Mouse (Mus musculus) spleen, adult 12 weeks (tissue): ENCODE measurements around the gene BC017158.
"Not testable (repeated sequence)": the region's sequence is repeated elsewhere in the genome, so short reads cannot be mapped to it uniquely, and the experiment has no call there.

ENCODE experiments used
- DNase-seq: peaks from one replicate; pipeline ENCODE4 v3.0.0; 2022; ENCODE audit warnings: low spot score

The BC017158 gene

GRCm38 (mm10) chr7:128297617-128298480, at the start of gene BC017158:
TSS of gene BC017158 (minus strand) at chr7:128298170.
- peak; percentile 68 for DNase-seq

DNA sequence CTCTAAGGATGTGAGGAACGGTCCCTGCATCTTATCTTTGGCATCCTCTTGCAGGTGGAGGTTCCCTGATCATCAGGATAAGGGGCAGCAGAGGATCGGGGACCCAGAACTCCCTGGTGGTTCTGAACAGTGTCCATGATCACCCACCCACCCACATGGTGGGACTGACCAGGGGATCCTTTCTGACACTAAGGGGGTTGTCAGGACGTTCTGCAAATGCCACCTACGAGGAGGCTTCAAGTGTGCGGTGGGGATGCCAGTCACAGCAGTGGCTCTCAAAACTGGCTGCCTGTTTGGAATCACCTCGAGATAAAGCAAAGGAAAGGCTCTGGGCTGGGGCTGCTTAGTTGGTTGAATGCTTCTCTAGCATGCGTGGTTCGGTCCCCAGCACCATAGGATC, 49.0 kb upstream of the BC017158 start:
- DNase-seq = no peak

DNA sequence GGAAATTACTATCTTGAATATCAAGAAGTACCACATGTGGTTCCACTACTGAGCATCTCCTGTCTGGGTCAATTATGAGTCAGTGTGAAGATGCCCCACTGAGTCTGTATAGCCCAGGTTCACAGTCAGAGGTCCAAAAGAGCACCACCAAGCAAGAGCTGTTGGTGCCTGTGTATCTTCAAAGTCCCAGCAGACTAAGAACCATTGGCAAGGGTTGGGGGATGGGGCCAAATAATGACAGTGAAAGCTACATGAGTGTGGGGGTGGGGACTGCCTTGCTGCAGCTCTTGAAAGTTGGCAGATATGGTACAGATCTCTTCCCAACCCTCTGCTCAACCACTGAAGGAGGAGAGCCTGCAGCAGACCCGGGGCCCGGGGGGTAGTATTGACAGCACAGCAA, 48.6 kb upstream of the BC017158 start:
- DNase-seq = no peak

DNA sequence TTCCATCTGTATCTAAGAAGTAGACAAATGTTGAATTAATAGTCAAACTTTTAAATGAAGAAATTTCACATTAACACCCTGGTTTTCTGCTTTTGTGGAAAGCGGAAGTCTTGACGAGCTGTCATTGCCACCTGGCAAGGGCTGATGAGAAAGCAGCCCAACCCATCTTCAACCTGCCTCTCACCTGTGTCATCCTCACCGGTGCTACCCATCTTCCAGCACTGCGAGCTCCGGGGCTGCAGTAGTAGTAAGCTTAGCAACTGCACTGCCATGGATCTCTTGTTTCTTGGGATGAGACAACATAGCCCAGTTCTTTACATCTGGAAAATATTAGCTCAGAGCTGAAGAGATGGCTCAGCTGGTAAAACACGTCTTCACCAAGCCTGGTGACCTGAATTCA, 47.7 kb upstream of the BC017158 start:
- no peak for DNase-seq

DNA sequence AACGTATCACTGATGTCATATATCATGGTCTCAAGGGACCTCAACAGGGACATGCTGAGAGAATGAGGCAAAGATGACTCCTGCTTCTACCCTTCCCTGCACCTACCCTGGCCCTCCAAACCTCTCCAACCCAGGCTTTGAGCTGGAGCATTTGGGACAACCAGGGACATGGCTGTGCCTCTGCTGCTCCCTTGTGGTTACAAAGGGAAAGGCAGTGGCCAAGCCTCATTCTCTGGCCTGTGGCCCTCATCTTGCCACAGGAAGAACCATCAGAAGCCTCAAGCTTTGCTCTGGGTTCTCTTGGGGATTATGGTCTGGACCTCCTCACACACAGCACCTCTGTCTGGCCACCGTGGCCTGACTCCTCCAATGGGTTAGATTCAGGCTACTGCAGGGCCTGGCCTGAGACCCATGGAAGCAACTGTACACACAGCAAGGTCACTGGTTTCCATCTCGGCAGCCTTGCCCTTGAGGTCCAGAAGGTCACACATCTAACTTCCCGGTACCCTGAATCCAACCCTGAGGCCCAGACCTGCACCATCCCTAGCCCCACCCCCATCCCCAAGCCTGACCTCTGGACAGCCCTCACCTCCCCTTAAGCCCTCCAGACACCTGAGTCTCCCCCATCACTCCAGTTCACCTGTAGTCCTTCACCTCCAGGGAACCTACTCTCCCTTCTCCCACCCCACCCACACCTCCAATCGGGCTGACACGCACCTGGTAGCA, 47.1 kb upstream of the BC017158 start:
- DNase-seq = peak; percentile 32

GRCm38 (mm10) chr7:128344488-128344887, 46.5 kb upstream of the BC017158 start:
- DNase-seq = no peak

DNA sequence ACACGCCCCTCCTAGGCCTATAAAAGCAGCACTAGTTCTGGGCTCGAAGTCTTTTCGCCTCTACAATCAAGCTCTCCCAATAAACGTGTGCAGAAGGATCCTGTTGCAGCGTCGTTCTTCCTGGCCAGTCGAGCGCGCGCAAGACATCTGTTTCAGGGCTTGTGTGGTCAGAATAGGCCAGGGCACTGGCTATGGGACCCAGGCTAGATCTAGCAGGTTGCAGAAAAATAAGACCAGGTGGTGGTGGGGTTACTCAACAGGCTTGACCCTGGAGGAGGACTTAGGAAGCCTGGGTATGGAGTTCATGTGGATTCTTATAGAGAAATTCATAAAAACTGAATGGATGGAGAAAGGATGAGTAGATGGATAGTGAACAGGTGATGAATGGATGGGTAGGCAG, 44.7 kb upstream of the BC017158 start:
- not testable (repeated sequence) for DNase-seq

DNA sequence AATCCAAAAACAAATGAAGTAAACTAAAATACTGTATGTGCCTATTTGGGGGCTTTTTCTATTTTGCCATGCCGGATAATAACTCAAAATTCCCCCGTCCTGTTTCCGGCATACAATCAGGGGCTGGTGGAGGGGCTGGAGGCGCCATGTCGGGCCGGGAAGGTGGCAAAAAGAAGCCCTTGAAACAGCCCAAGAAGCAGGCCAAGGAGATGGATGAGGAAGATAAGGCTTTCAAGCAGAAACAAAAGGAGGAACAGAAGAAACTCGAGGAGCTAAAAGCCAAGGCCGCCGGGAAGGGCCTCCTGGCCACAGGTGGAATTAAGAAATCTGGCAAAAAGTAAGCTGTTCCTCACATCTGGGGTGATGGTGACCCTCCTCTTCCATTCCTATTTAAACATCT, 42.4 kb upstream of the BC017158 start:
- DNase-seq = not testable (repeated sequence)

GRCm38 (mm10) chr7:128332896-128333295, 34.9 kb upstream of the BC017158 start:
- DNase-seq = peak; percentile 12

GRCm38 (mm10) chr7:128330981-128331380, 33.0 kb upstream of the BC017158 start:
- DNase-seq = no peak

- DNase-seq = no peak
Measured at GRCm38 (mm10) chr7:128324977-128325376, 27.0 kb upstream of the BC017158 start.

DNA sequence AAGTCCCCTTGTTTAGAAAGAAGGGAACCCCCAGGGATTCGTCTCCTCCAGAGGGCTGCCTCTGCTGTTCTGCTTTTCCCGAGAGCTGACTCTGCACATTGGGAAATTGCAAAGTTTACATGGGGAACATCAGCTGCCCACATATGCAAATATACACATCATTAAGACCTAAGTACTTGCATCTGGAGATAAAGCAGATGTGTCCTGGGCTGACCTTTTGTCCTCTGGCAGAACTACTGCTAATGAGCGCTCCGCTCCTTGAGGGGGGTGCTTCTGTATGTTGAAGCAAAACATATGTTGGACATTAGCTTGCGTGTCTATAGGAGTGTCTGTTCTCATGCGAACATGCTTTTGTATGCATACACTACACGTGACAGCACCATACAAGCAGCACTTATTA, 23.3 kb upstream of the BC017158 start:
- no peak for DNase-seq

DNA sequence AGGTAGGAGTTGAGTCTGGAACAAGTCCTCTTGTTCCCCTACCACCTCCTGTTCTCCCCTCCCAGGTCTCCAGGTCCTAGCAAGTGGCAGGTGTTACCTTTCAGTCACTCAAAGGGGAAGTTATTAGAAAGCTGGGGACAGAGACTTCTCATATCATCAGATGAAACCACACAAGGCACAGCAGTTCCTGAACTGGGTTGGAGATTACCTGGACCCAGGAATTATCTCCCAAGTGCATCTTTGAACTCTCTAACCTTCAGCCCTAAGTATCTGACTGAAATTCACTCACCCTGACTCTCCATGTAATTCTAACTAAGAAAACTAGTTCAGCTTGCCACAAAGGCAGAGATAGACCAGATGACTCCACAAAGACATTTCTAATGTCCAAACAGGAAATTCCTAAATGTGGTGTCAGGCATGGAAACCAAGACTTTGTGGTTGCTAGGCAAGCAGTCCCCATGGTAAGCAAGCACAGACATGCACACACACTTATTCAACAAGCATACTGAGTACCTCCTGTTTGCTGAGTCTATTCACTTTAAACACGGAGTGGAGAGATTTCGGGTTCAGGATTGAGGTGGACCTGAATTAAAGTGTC, 22.3 kb upstream of the BC017158 start:
- no peak for DNase-seq

DNA sequence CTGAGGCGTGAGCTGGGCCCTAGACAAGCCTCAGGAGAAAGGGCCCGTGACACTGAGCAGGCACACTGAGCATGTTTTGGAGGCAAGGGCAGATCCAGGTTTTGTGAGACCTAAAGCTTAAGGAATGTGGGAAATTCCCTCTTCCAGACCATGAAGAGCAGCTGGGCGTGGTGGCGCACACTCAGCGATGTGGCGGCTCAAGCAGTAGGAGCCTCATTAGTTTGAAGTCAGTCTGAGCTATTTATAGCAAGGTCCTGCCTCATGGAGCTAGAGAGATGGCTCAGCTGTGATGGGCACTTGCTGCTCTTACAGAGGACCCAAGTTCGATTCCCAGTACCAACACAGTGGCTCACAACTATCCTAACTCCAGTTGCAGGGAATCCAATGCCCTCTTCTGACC, 21.2 kb upstream of the BC017158 start:
- DNase-seq = no peak

GRCm38 (mm10) chr7:128317011-128317410, 19.0 kb upstream of the BC017158 start:
- DNase-seq = no peak

DNA sequence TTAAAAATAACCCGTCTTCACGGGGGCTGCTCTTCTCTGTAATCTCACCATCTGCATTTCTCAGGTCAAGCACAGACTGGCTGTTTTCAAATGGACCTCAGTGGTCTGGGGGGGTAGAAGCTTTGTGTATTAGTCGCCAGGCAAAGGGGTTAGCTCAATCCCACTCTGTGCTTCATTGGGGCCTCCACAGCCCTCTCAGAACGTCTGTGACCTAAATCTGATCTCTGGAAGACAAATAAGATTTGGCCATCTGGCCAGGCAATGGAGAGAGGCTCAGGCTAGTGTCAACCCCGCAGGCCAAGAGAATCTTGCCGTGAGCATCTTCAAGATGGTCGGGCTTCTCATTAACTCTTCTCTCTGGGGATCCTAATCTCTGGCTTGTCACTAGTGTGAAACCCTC, 16.5 kb upstream of the BC017158 start:
- no peak for DNase-seq

DNA sequence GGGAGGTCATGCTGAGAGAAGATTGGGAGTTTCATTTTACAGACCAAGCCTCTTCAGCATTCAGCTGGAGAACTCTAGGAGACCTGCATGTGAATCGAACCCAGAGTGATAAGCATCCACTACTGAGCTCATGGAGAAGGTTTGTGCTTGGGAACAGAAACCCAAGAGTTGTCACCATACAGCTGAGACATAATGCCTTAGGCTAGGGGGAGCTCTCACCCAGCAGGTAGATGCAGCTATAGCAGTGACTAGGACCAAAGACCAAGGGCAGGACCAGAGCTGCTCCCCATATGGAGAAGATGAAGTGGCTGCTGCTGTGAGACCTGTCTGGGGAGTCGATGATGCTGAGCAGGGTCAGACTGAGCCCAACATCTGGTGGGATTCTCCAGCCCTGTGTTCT, 15.6 kb upstream of the BC017158 start:
- DNase-seq = no peak

- no peak for DNase-seq
Measured at GRCm38 (mm10) chr7:128312375-128313059, 14.5 kb upstream of the BC017158 start.

DNA sequence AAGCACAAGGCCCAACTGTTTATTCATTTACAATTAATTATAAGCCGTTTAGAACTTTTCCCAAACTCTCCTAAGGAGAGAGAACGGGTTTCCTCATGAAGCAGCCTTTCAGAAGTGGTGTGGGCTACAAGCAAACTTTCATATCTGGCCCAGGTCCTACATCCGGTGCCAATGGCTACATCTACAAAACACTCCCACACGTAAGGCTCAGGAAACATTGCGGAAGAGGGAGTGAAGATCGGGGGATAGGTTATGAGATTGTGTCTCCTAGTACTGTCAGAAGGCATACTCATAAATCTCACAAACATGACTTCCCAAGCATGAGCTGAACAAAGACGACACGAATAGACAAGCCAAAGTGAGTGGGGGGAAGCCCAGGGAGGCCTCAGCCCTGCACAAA, 13.8 kb upstream of the BC017158 start:
- DNase-seq = no peak

DNA sequence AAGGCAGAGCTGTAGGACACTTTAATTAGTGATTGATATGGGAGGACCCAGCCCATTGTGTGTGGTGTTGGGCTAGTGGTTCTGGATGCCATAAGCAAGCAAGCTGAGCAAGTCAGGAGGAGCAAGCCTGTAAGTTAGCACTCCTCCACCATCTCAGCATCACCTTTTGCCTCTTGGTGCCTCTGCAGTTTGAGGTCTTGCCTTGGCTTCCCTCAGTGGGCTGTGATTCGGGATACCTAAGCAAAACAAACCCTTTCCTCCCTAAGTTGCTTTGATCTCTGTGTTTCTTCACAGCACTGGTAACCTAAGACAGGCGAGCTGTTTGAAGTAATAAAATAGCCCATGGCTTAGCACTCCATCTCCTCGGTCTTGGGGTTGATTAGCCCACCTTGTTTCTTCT, 13.3 kb upstream of the BC017158 start:
- DNase-seq = no peak

GRCm38 (mm10) chr7:128310229-128310688, 12.3 kb upstream of the BC017158 start:
- no peak for DNase-seq

DNA sequence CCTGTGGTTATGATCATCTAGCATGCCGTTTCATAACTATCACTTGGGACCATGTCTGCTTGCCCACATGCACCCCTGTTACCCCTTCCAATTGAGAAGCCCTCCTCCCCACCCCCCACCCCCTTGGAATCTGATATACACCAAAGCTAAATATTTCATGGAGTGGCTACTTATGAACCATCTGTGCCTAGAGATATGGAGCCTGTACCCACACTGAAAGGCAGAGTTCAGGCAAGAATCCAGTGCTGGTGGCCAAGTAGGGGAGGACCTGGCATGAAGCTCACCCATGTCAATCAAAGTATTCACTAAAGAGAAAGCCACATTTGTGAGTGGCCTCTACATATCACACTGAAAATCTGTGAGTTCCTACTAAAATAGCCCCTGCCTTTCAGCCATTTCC, 11.8 kb upstream of the BC017158 start:
- DNase-seq = no peak
